ENCODE assay signal across 20 mouse cellular contexts in genomic region chr3:149296419-149296962, GRCm38 (mm10).
DNase-seq lines count a peak whose midpoint lies in the region; ATAC-seq and TF ChIP-seq lines count a peak whose summit lies in the region.
"Had no signal": no experiment of that assay in that cellular context is flagged by ENCODE, and none has a peak within 500 bp of the region (broad histone marks: within the 10 kb centered on the region; RNA-seq: fewer than 3 reads in every experiment).

No protein-coding gene starts in this region.

- TF ChIP-seq CTCF in forebrain, postnatal 0 days (IDR thresholded peaks at IDR 0.05; ENCODE audit: low read depth) = no peak

- ATAC-seq in hindbrain, embryonic 16.5 days = no peak
- no peak for ATAC-seq in neural tube, embryonic 14.5 days (ENCODE audit: low read depth)
- ATAC-seq in neural tube, embryonic 15.5 days (ENCODE audit: low FRiP score) = no peak
- ATAC-seq in forebrain, postnatal 0 days = peak; percentile 51; the same call in 1 of the 2 replicates
- ATAC-seq: inflammation-experienced regulatory T-cells, adult 6 months had no signal

- intact Hi-C loops in left cerebral cortex, postnatal 25 days (cut with DNase I) = no loop called here

- 48% methylated on average over 10 of the region's 10 CpGs for WGBS in hindbrain, embryonic 10.5 days
- 56% methylated on average over 10 of the region's 10 CpGs for WGBS in hindbrain, embryonic 16.5 days
- WGBS in neural tube, embryonic 14.5 days = 78% methylated on average over 10 of the region's 10 CpGs
- 67% methylated on average over 10 of the region's 10 CpGs for WGBS in neural tube, embryonic 15.5 days
- 32% methylated on average over 10 of the region's 10 CpGs for WGBS in forebrain, postnatal 0 days

- no peaks in the 10 kb centered on the region for H3K9me3 ChIP-seq in hindbrain, embryonic 10.5 days
- H3K9me3 ChIP-seq in hindbrain, embryonic 16.5 days (ENCODE audit: control insufficient read depth, low read length) = no peaks in the 10 kb centered on the region
- H3K9me3 ChIP-seq in neural tube, embryonic 14.5 days (ENCODE audit: control insufficient read depth, low read length) = no peaks in the 10 kb centered on the region
- H3K9me3 ChIP-seq in neural tube, embryonic 15.5 days (replicated peaks) = no peaks in the 10 kb centered on the region
- H3K9me3 ChIP-seq in forebrain, postnatal 0 days (ENCODE audit: low read length) = no peaks in the 10 kb centered on the region
- H3K9me3 ChIP-seq: heart, embryonic 13.5 days had no signal

- peaks cover 65% of the 10 kb centered on the region for H3K4me1 ChIP-seq in hindbrain, embryonic 10.5 days (replicated peaks)
- H3K4me1 ChIP-seq in hindbrain, embryonic 16.5 days (ENCODE audit: control insufficient read depth, insufficient read depth, low read depth, low read length) = peaks cover 2% of the 10 kb centered on the region; the same call in 1 of the 2 replicates
- peaks cover 3% of the 10 kb centered on the region; the same call in 1 of the 2 replicates for H3K4me1 ChIP-seq in neural tube, embryonic 14.5 days (ENCODE audit: control insufficient read depth, insufficient read depth, low read length)
- 0 out of 2 replicates have a peak, but pooled peaks cover 4% of the 10 kb centered on the region for H3K4me1 ChIP-seq in neural tube, embryonic 15.5 days
- 0 out of 2 replicates have a peak, but pooled peaks cover 2% of the 10 kb centered on the region for H3K4me1 ChIP-seq in forebrain, postnatal 0 days (ENCODE audit: insufficient read depth)
- H3K4me1 ChIP-seq: heart, embryonic 13.5 days had no signal

- H3K4me3 ChIP-seq in hindbrain, embryonic 10.5 days = no peak overlapping the region
- H3K4me3 ChIP-seq in hindbrain, embryonic 16.5 days (ENCODE audit: low read length) = no peak overlapping the region
- no peak overlapping the region for H3K4me3 ChIP-seq in neural tube, embryonic 14.5 days (ENCODE audit: low read depth, low read length)
- no peak overlapping the region for H3K4me3 ChIP-seq in neural tube, embryonic 15.5 days (replicated peaks)
- H3K4me3 ChIP-seq in forebrain, postnatal 0 days (ENCODE audit: low read depth, low read length) = no peak overlapping the region
- H3K4me3 ChIP-seq: heart, embryonic 13.5 days had no signal

- H3K36me3 ChIP-seq in hindbrain, embryonic 10.5 days = no peaks in the 10 kb centered on the region
- H3K36me3 ChIP-seq in hindbrain, embryonic 16.5 days (ENCODE audit: control insufficient read depth, insufficient read depth, low read length) = no peaks in the 10 kb centered on the region
- no peaks in the 10 kb centered on the region for H3K36me3 ChIP-seq in neural tube, embryonic 14.5 days (ENCODE audit: control insufficient read depth, insufficient read depth, low read length)
- H3K36me3 ChIP-seq in neural tube, embryonic 15.5 days = no peaks in the 10 kb centered on the region
- H3K36me3 ChIP-seq in forebrain, postnatal 0 days (ENCODE audit: insufficient read depth) = no peaks in the 10 kb centered on the region
- H3K36me3 ChIP-seq: G1E; heart, embryonic 13.5 days had no signal

- no peak for DNase-seq in hindbrain, embryonic 10.5 days (ENCODE audit: low spot score)
- DNase-seq in forebrain, postnatal 0 days = peak; percentile 42
- DNase-seq in left cerebral cortex, postnatal 25 days (ENCODE audit: low spot score in 2 of 2) = no peak
- no peak for DNase-seq in T-cell, adult 2 months (ENCODE audit: low spot score)
- no peak for DNase-seq in ovary, adult 18-20 months (ENCODE audit: low spot score)
- DNase-seq: adrenal gland, postnatal 14 days; cerebellum, adult 9-11 months; heart, postnatal 36 days; kidney, adult 2 months; kidney, postnatal 10 days; lung, adult 18-20 months; lung, postnatal 36 days; spleen, adult 18-20 months; thymus, adult 2 months had no signal

- peaks cover 33% of the 10 kb centered on the region for H3K27me3 ChIP-seq in hindbrain, embryonic 10.5 days (ENCODE audit: insufficient read depth, poor library complexity, severe bottlenecking)
- H3K27me3 ChIP-seq in hindbrain, embryonic 16.5 days (replicated peaks; ENCODE audit: control insufficient read depth, insufficient read depth, low read length) = 0 out of 2 replicates have a peak, but pooled peaks cover 3% of the 10 kb centered on the region
- H3K27me3 ChIP-seq in neural tube, embryonic 14.5 days (ENCODE audit: control insufficient read depth, insufficient read depth, low read length) = no peaks in the 10 kb centered on the region
- no peaks in the 10 kb centered on the region for H3K27me3 ChIP-seq in neural tube, embryonic 15.5 days (replicated peaks)
- H3K27me3 ChIP-seq in forebrain, postnatal 0 days (ENCODE audit: insufficient read depth, low read length) = no peaks in the 10 kb centered on the region
- H3K27me3 ChIP-seq: heart, embryonic 13.5 days had no signal

- no peak overlapping the region for H3K9ac ChIP-seq in hindbrain, embryonic 16.5 days (ENCODE audit: low read depth, low read length)
- no peak overlapping the region for H3K9ac ChIP-seq in neural tube, embryonic 14.5 days (replicated peaks; ENCODE audit: low read depth, low read length)
- H3K9ac ChIP-seq in neural tube, embryonic 15.5 days (replicated peaks) = no peak overlapping the region
- no peak overlapping the region for H3K9ac ChIP-seq in forebrain, postnatal 0 days
- H3K9ac ChIP-seq: heart, embryonic 13.5 days had no signal

- no peak overlapping the region for H3K4me2 ChIP-seq in hindbrain, embryonic 16.5 days (ENCODE audit: low read length)
- no peak overlapping the region for H3K4me2 ChIP-seq in neural tube, embryonic 14.5 days (ENCODE audit: low read depth, low read length)
- no peak overlapping the region for H3K4me2 ChIP-seq in neural tube, embryonic 15.5 days
- H3K4me2 ChIP-seq in forebrain, postnatal 0 days (ENCODE audit: low read depth) = no peak overlapping the region
- H3K4me2 ChIP-seq: heart, embryonic 13.5 days had no signal

- peak overlapping the region; percentile 41; the same call in 1 of the 2 replicates for H3K27ac ChIP-seq in hindbrain, embryonic 10.5 days
- H3K27ac ChIP-seq in hindbrain, embryonic 16.5 days (ENCODE audit: low read depth, low read length) = no peak overlapping the region
- 0 out of 2 replicates have a peak overlapping the region, but pooled peaks have one; percentile 28 for H3K27ac ChIP-seq in neural tube, embryonic 14.5 days (ENCODE audit: low read depth, low read length)
- no peak overlapping the region for H3K27ac ChIP-seq in neural tube, embryonic 15.5 days (replicated peaks)
- 0 out of 2 replicates have a peak overlapping the region, but pooled peaks have one; percentile 16 for H3K27ac ChIP-seq in forebrain, postnatal 0 days (ENCODE audit: low read depth, low read length)
- H3K27ac ChIP-seq: heart, embryonic 13.5 days had no signal

Comparison
In these comparisons a context has a peak if more than half of its experiments do, and no peak if none do; other contexts are left out.
1. H3K27ac ChIP-seq: peak in hindbrain, embryonic 10.5 days (single experiment), neural tube, embryonic 14.5 days (single experiment) and forebrain, postnatal 0 days (single experiment); none in hindbrain, embryonic 16.5 days (single experiment) and neural tube, embryonic 15.5 days (single experiment).